Mouse (Mus musculus) adrenal gland (tissue): ENCODE results near the gene Ssbp4.

ENCODE experiments used
- intact Hi-C: fragments of 180-260 bp; cut with DNase I; formaldehyde crosslinking; loops from one replicate; pipeline ENCODE4 v1.15.1; 2025

Ssbp4 gene

GRCm38 (mm10) chr8:70558983-70559382 is 49.7 kb downstream of the Ssbp4 start:
- intact Hi-C loops = no loop called here

- intact Hi-C loops = no loop called here
Measured at GRCm38 (mm10) chr8:70558334-70558733, 50.3 kb downstream of the Ssbp4 start.

- intact Hi-C loops = no loop called here
Measured at GRCm38 (mm10) chr8:70555079-70555747, 53.5 kb downstream of the Ssbp4 start.

- intact Hi-C loops = loop anchor here (5.0 kb wide), 1 partner anchor 34 kb away; no protein-coding TSS in a partner anchor
Measured at GRCm38 (mm10) chr8:70553740-70554139, 54.9 kb downstream of the Ssbp4 start.

- intact Hi-C loops = loop anchor here (5.0 kb wide), 1 partner anchor 34 kb away; no protein-coding TSS in a partner anchor
Measured at GRCm38 (mm10) chr8:70552836-70553235, 55.8 kb downstream of the Ssbp4 start.

- intact Hi-C loops = loop anchor here (5.0 kb wide), 1 partner anchor 36 kb away; no protein-coding TSS in a partner anchor
Measured at GRCm38 (mm10) chr8:70551558-70552161, 57.0 kb downstream of the Ssbp4 start.

- intact Hi-C loops = loop anchor here (5.0 kb wide), 1 partner anchor 38 kb away; no protein-coding TSS in a partner anchor
Measured at GRCm38 (mm10) chr8:70549412-70550184, 59.1 kb downstream of the Ssbp4 start.

- intact Hi-C loops = no loop called here
Measured at GRCm38 (mm10) chr8:70547762-70548161, 60.9 kb downstream of the Ssbp4 start.
